Mouse (Mus musculus): ENCODE results near the gene Gm49630. TPM values are rescaled to one million over a fixed set of nuclear protein-coding genes. Genes with fewer than 3 reads are reported as not detected.
"Not testable (repeated sequence)": the region's sequence is repeated elsewhere in the genome, so short reads cannot be mapped to it uniquely, and the experiment has no call there.

Gene Gm49630
- total and polyA plus RNA-seq, 3 experiments: not detected

DNA sequence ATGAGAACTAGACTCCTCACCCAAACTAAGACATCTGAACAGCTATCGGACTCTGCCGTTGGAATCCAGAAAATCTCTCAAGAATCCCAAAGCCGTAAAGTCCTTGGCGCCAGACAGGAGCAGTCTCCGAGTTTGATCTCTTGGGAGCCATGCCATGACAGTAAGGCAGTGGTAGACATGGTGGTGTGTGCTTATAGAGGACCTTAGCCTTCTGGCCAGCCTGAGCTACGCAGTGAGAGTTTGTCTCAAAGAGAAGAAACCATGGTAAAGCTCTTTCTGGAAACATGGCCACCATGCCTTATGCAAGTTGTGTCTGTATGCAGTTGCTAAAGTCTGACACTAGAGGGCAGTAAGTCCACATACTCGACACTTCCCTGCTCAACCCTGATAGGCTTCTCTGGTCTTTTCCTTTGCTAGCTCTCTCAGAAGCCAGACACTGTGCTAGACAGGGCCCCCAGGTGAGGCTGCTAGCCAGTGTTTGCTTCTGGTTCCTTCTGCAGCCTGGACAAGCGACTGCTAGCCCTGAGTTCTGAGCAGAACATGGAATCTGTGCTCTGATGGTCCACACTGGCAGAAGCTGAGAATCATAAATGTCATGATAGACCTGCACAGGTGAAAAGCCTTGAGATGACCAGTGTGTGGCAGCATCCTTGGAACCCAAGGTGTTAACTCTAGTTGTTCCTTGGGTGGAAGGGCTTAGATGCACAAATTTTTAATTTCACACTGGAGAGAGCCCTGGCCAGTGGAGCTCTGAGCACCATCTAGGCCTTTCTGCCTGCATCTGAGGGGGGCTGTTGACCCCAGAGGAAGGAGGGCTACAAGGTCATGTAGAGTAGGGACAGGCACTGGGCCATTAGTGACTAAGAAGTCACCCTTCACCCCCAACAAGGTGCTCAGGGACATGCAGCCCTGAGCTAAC is 65.2 kb downstream of the Gm49630 start:
- not testable (repeated sequence) for H3K4me3 ChIP-seq (ENCODE audit: low read depth, low read length); H3K27me3 ChIP-seq (ENCODE audit: insufficient read depth, low read length); H3K36me3 ChIP-seq (replicated peaks); DNase-seq (ENCODE audit: low spot score); H3K4me1 ChIP-seq (ENCODE audit: insufficient read depth, low read depth, low read length); H3K9me3 ChIP-seq (replicated peaks)
- peak; percentile 43; the same call in 1 of the 2 replicates for ATAC-seq (ENCODE audit: extremely low read depth, insufficient number of reproducible peaks, low FRiP score, poor library complexity, severe bottlenecking)

Other genes with a start within 250 kb of the Gm49630 start
- gene Rps6ka2, start 201.9 kb downstream of the Gm49630 start, total RNA-seq (2014; fragmentation: Nextera tagmentation): not detected in 2 replicates
- 0.06 and 0.22 TPM in 2 replicates for gene Rps6ka2, start 201.9 kb downstream of the Gm49630 start, total RNA-seq (2017)
- gene Rps6ka2, start 201.9 kb downstream of the Gm49630 start, polyA plus RNA-seq (2012): not detected in 2 replicates
- not detected in 2 replicates for gene Tcp10a, start 47.3 kb downstream of the Gm49630 start, total RNA-seq (2014; fragmentation: Nextera tagmentation)
- gene Tcp10a, start 47.3 kb downstream of the Gm49630 start, total RNA-seq (2017): 0.16 TPM in 1 of 2 replicates, not detected in the other
- gene Tcp10a, start 47.3 kb downstream of the Gm49630 start, polyA plus RNA-seq (2012): not detected in 2 replicates
- gene Ttll2, start 19.3 kb downstream of the Gm49630 start, total RNA-seq (2014; fragmentation: Nextera tagmentation): not detected in 2 replicates
- not detected in 2 replicates for gene Ttll2, start 19.3 kb downstream of the Gm49630 start, total RNA-seq (2017)
- not detected in 2 replicates for gene Ttll2, start 19.3 kb downstream of the Gm49630 start, polyA plus RNA-seq (2012)
- gene Unc93a2, start 13.5 kb upstream of the Gm49630 start, total RNA-seq (2014; fragmentation: Nextera tagmentation): not detected in 2 replicates
- gene Unc93a2, start 13.5 kb upstream of the Gm49630 start, total RNA-seq (2017): 0.05 TPM in 1 of 2 replicates, not detected in the other
- not detected in 2 replicates for gene Unc93a2, start 13.5 kb upstream of the Gm49630 start, polyA plus RNA-seq (2012)

Data from G1E (cell line).